Mouse (Mus musculus): ENCODE data around the gene Theg. TPM values are rescaled to one million over a fixed set of nuclear protein-coding genes. Genes with fewer than 3 reads are reported as not detected.
A peak's percentile ranks its signal among the peaks of the same experiment; 100 is the strongest.

The Theg gene
- polyA plus RNA-seq, 1 experiment from 2014 or later = not detected

GRCm38 (mm10) chr10:79616376-79616775, 29.2 kb upstream of the Theg start:
- no peak overlapping the region for H3K4me3 ChIP-seq (ENCODE audit: low read depth, low read length)
- H3K9ac ChIP-seq (ENCODE audit: low read length) = no peak overlapping the region
- H3K27me3 ChIP-seq (replicated peaks; ENCODE audit: control insufficient read depth, insufficient read depth, low read length) = peaks cover 22% of the 10 kb centered on the region
- no peak overlapping the region for H3K4me2 ChIP-seq (ENCODE audit: low read length)
- H3K36me3 ChIP-seq (ENCODE audit: control insufficient read depth, insufficient read depth, low read length) = no peaks in the 10 kb centered on the region
- 88% methylated on average over 5 of the region's 5 CpGs for WGBS
- H3K4me1 ChIP-seq (ENCODE audit: control insufficient read depth, insufficient read depth, low read length) = peaks cover 20% of the 10 kb centered on the region
- H3K27ac ChIP-seq (ENCODE audit: low read depth, low read length) = no peak overlapping the region
- no peak for DNase-seq (ENCODE audit: low spot score)
- H3K9me3 ChIP-seq (replicated peaks; ENCODE audit: control insufficient read depth, low read length) = no peaks in the 10 kb centered on the region
- ATAC-seq = no peak

GRCm38 (mm10) chr10:79615860-79616259, 28.7 kb upstream of the Theg start:
- Histone ChIP-seq H3K4me2 (ENCODE audit: low read length) (no peak overlapping the region), H3K4me3 (ENCODE audit: low read depth, low read length) (no peak overlapping the region), H3K36me3 (ENCODE audit: control insufficient read depth, insufficient read depth, low read length) (no peaks in the 10 kb centered on the region), H3K9me3 (replicated peaks; ENCODE audit: control insufficient read depth, low read length) (no peaks in the 10 kb centered on the region), H3K4me1 (ENCODE audit: control insufficient read depth, insufficient read depth, low read length) (peaks cover 20% of the 10 kb centered on the region), H3K27me3 (replicated peaks; ENCODE audit: control insufficient read depth, insufficient read depth, low read length) (peaks cover 27% of the 10 kb centered on the region), H3K27ac (ENCODE audit: low read depth, low read length) (no peak overlapping the region), H3K9ac (ENCODE audit: low read length) (no peak overlapping the region)
- DNase-seq (ENCODE audit: low spot score) (peak; percentile 78), ATAC-seq (no peak)
- 11% methylated on average over 8 of the region's 8 CpGs for WGBS

GRCm38 (mm10) chr10:79614305-79614643, 27.1 kb upstream of the Theg start:
- no peak for ATAC-seq
- no peaks in the 10 kb centered on the region for H3K9me3 ChIP-seq (replicated peaks; ENCODE audit: control insufficient read depth, low read length)
- no peaks in the 10 kb centered on the region for H3K36me3 ChIP-seq (ENCODE audit: control insufficient read depth, insufficient read depth, low read length)
- H3K27me3 ChIP-seq (replicated peaks; ENCODE audit: control insufficient read depth, insufficient read depth, low read length) = peaks cover 27% of the 10 kb centered on the region
- no peak for DNase-seq (ENCODE audit: low spot score)
- H3K4me1 ChIP-seq (ENCODE audit: control insufficient read depth, insufficient read depth, low read length) = peaks cover 20% of the 10 kb centered on the region
- H3K4me2 ChIP-seq (ENCODE audit: low read length) = peak overlapping the region; percentile 93
- H3K4me3 ChIP-seq (ENCODE audit: low read depth, low read length) = peak overlapping the region; percentile 51; the same call in 1 of the 2 replicates
- no peak overlapping the region for H3K9ac ChIP-seq (ENCODE audit: low read length)
- 81% methylated on average over 1 of the region's 1 CpGs for WGBS
- H3K27ac ChIP-seq (ENCODE audit: low read depth, low read length) = no peak overlapping the region

GRCm38 (mm10) chr10:79613578-79614304, 26.6 kb upstream of the Theg start, which contains the start of gene C2cd4c:
C2cd4c (minus strand) TSS chr10:79614025.
- Histone ChIP-seq H3K9me3 (replicated peaks; ENCODE audit: control insufficient read depth, low read length) (no peaks in the 10 kb centered on the region), H3K4me2 (ENCODE audit: low read length) (peak within 1 kb of the TSS; percentile 93), H3K4me1 (ENCODE audit: control insufficient read depth, insufficient read depth, low read length) (peaks cover 20% of the 10 kb centered on the region), H3K4me3 (ENCODE audit: low read depth, low read length) (peak within 1 kb of the TSS; percentile 51), H3K9ac (ENCODE audit: low read length) (peak within 1 kb of the TSS; percentile 61), H3K27me3 (replicated peaks; ENCODE audit: control insufficient read depth, insufficient read depth, low read length) (peaks cover 27% of the 10 kb centered on the region), H3K27ac (ENCODE audit: low read depth, low read length) (no peak within 1 kb of the TSS), H3K36me3 (ENCODE audit: control insufficient read depth, insufficient read depth, low read length) (no peaks in the 10 kb centered on the region)
- 1% methylated on average over 60 of the region's 60 CpGs for WGBS
- ATAC-seq (peak; percentile 81), DNase-seq (ENCODE audit: low spot score) (peak; percentile 81)

- peak; percentile 33 for ATAC-seq
- peaks cover 20% of the 10 kb centered on the region for H3K4me1 ChIP-seq (ENCODE audit: control insufficient read depth, insufficient read depth, low read length)
- no peak overlapping the region for H3K27ac ChIP-seq (ENCODE audit: low read depth, low read length)
- H3K36me3 ChIP-seq (ENCODE audit: control insufficient read depth, insufficient read depth, low read length) = no peaks in the 10 kb centered on the region
- H3K27me3 ChIP-seq (replicated peaks; ENCODE audit: control insufficient read depth, insufficient read depth, low read length) = peaks cover 27% of the 10 kb centered on the region
- H3K9me3 ChIP-seq (replicated peaks; ENCODE audit: control insufficient read depth, low read length) = no peaks in the 10 kb centered on the region
- peak; percentile 38 for DNase-seq (ENCODE audit: low spot score)
- H3K4me2 ChIP-seq (ENCODE audit: low read length) = peak overlapping the region; percentile 40; the same call in 1 of the 2 replicates
- peak overlapping the region; percentile 10; the same call in 1 of the 2 replicates for H3K4me3 ChIP-seq (ENCODE audit: low read depth, low read length)
- H3K9ac ChIP-seq (ENCODE audit: low read length) = no peak overlapping the region; the same call in none of the 2 replicates
- 10% methylated on average over 51 of the region's 51 CpGs for WGBS
Measured at GRCm38 (mm10) chr10:79612192-79613135, 25.3 kb upstream of the Theg start.

GRCm38 (mm10) chr10:79611296-79611695, 24.2 kb upstream of the Theg start:
- H3K4me2 ChIP-seq (ENCODE audit: low read length) = no peak overlapping the region
- 28% methylated on average over 5 of the region's 5 CpGs for WGBS
- no peak overlapping the region for H3K4me3 ChIP-seq (ENCODE audit: low read depth, low read length)
- no peak overlapping the region for H3K27ac ChIP-seq (ENCODE audit: low read depth, low read length)
- H3K36me3 ChIP-seq (ENCODE audit: control insufficient read depth, insufficient read depth, low read length) = no peaks in the 10 kb centered on the region
- no peaks in the 10 kb centered on the region for H3K9me3 ChIP-seq (replicated peaks; ENCODE audit: control insufficient read depth, low read length)
- peaks cover 20% of the 10 kb centered on the region for H3K4me1 ChIP-seq (ENCODE audit: control insufficient read depth, insufficient read depth, low read length)
- DNase-seq (ENCODE audit: low spot score) (no peak), ATAC-seq (no peak)
- H3K27me3 ChIP-seq (replicated peaks; ENCODE audit: control insufficient read depth, insufficient read depth, low read length) = peaks cover 27% of the 10 kb centered on the region
- H3K9ac ChIP-seq (ENCODE audit: low read length) = no peak overlapping the region

GRCm38 (mm10) chr10:79609276-79609675, 22.1 kb upstream of the Theg start:
- DNase-seq (ENCODE audit: low spot score) (no peak), ATAC-seq (no peak)
- no peaks in the 10 kb centered on the region for H3K36me3 ChIP-seq (ENCODE audit: control insufficient read depth, insufficient read depth, low read length)
- H3K27ac ChIP-seq (ENCODE audit: low read depth, low read length) = no peak overlapping the region
- H3K4me3 ChIP-seq (ENCODE audit: low read depth, low read length) = no peak overlapping the region
- no peak overlapping the region for H3K4me2 ChIP-seq (ENCODE audit: low read length)
- 74% methylated on average over 3 of the region's 3 CpGs for WGBS
- H3K9me3 ChIP-seq (replicated peaks; ENCODE audit: control insufficient read depth, low read length) = no peaks in the 10 kb centered on the region
- no peak overlapping the region for H3K9ac ChIP-seq (ENCODE audit: low read length)
- H3K4me1 ChIP-seq (ENCODE audit: control insufficient read depth, insufficient read depth, low read length) = peaks cover 20% of the 10 kb centered on the region
- peaks cover 27% of the 10 kb centered on the region for H3K27me3 ChIP-seq (replicated peaks; ENCODE audit: control insufficient read depth, insufficient read depth, low read length)

- ATAC-seq (no peak), DNase-seq (ENCODE audit: low spot score) (no peak)
- Histone ChIP-seq H3K27ac (ENCODE audit: low read depth, low read length) (no peak overlapping the region), H3K4me3 (ENCODE audit: low read depth, low read length) (no peak overlapping the region), H3K9me3 (replicated peaks; ENCODE audit: control insufficient read depth, low read length) (no peaks in the 10 kb centered on the region), H3K4me2 (ENCODE audit: low read length) (no peak overlapping the region), H3K36me3 (ENCODE audit: control insufficient read depth, insufficient read depth, low read length) (no peaks in the 10 kb centered on the region), H3K4me1 (ENCODE audit: control insufficient read depth, insufficient read depth, low read length) (peaks cover 9% of the 10 kb centered on the region), H3K27me3 (replicated peaks; ENCODE audit: control insufficient read depth, insufficient read depth, low read length) (peaks cover 17% of the 10 kb centered on the region), H3K9ac (ENCODE audit: low read length) (no peak overlapping the region)
- WGBS = 48% methylated on average over 2 of the region's 2 CpGs
Measured at GRCm38 (mm10) chr10:79607892-79608291, 20.8 kb upstream of the Theg start.

All from forebrain, embryonic 14.5 days (tissue).